Mouse (Mus musculus): ENCODE results near the gene Tet1.

- no peak for TF ChIP-seq POLR2A (IDR thresholded peaks at IDR 0.05; ENCODE audit: insufficient read length, low read depth)
- no peak for TF ChIP-seq USF1 (IDR thresholded peaks at IDR 0.05; ENCODE audit: low read depth)
- TF ChIP-seq TCF12 (IDR thresholded peaks at IDR 0.05; ENCODE audit: insufficient read depth, poor library complexity, severe bottlenecking) = no peak
- no peak for TF ChIP-seq MYOG (IDR thresholded peaks at IDR 0.05; ENCODE audit: control insufficient read depth in 1 of 3, insufficient read depth in 1 of 3, insufficient read length in 2 of 3, low read depth in 2 of 3)
- no peak for TF ChIP-seq MAX (IDR thresholded peaks at IDR 0.05; ENCODE audit: low read depth)
- no peak for TF ChIP-seq POLR2AphosphoS2 (IDR thresholded peaks at IDR 0.05; ENCODE audit: insufficient read length, low read depth)
Observed at GRCm38 (mm10) chr10:62894447-62894846, 14.3 kb downstream of the Tet1 start.
